In genomic region chr1:185454955-185455701, GRCm38 (mm10) we compare ENCODE assay signal across 9 mouse cellular contexts. TPM values are rescaled to one million over a fixed set of nuclear protein-coding genes. Genes with fewer than 3 reads are reported as not detected.
DNase-seq lines count a peak whose midpoint lies in the region; ATAC-seq and TF ChIP-seq lines count a peak whose summit lies in the region.
"Had no signal": no experiment of that assay in that cellular context is flagged by ENCODE, and none has a peak within 500 bp of the region (broad histone marks: within the 10 kb centered on the region; RNA-seq: fewer than 3 reads in every experiment).

No protein-coding gene starts in this region.

- 0 out of 2 replicates have a peak overlapping the region, but pooled peaks have one; percentile 5 for H3K9ac ChIP-seq in kidney, postnatal 0 days (ENCODE audit: low read depth, low read length)
- peak overlapping the region; percentile 35 for H3K9ac ChIP-seq in embryonic facial prominence, embryonic 15.5 days
- peak overlapping the region; percentile 72 for H3K9ac ChIP-seq in hindbrain, embryonic 12.5 days
- H3K9ac ChIP-seq in limb, embryonic 11.5 days (ENCODE audit: low read length) = peak overlapping the region; percentile 55
- peak overlapping the region; percentile 71 for H3K9ac ChIP-seq in neural tube, embryonic 15.5 days (replicated peaks)

- H3K27ac ChIP-seq in kidney, postnatal 0 days = no peak overlapping the region
- H3K27ac ChIP-seq in embryonic facial prominence, embryonic 15.5 days (replicated peaks) = no peak overlapping the region
- H3K27ac ChIP-seq in hindbrain, embryonic 12.5 days = no peak overlapping the region
- H3K27ac ChIP-seq in limb, embryonic 11.5 days (replicated peaks; ENCODE audit: low read depth, low read length) = no peak overlapping the region
- peak overlapping the region; percentile 68 for H3K27ac ChIP-seq in neural tube, embryonic 15.5 days (replicated peaks)

- no peaks in the 10 kb centered on the region for H3K36me3 ChIP-seq in kidney, postnatal 0 days (ENCODE audit: insufficient read depth, low read length)
- no peaks in the 10 kb centered on the region for H3K36me3 ChIP-seq in embryonic facial prominence, embryonic 15.5 days
- no peaks in the 10 kb centered on the region for H3K36me3 ChIP-seq in hindbrain, embryonic 12.5 days
- no peaks in the 10 kb centered on the region for H3K36me3 ChIP-seq in limb, embryonic 11.5 days (ENCODE audit: control insufficient read depth, insufficient read depth, low read length)
- H3K36me3 ChIP-seq in neural tube, embryonic 15.5 days = no peaks in the 10 kb centered on the region

- peak overlapping the region; percentile 83 for H3K4me2 ChIP-seq in kidney, postnatal 0 days (ENCODE audit: low read length)
- H3K4me2 ChIP-seq in embryonic facial prominence, embryonic 15.5 days (replicated peaks) = peak overlapping the region; percentile 97
- peak overlapping the region; percentile 99 for H3K4me2 ChIP-seq in hindbrain, embryonic 12.5 days (replicated peaks)
- H3K4me2 ChIP-seq in limb, embryonic 11.5 days (ENCODE audit: low read depth, severe bottlenecking) = peak overlapping the region; percentile 94
- H3K4me2 ChIP-seq in neural tube, embryonic 15.5 days = peak overlapping the region; percentile 94

- H3K9me3 ChIP-seq in kidney, postnatal 0 days (replicated peaks; ENCODE audit: low read length) = no peaks in the 10 kb centered on the region
- no peaks in the 10 kb centered on the region for H3K9me3 ChIP-seq in embryonic facial prominence, embryonic 15.5 days (replicated peaks)
- H3K9me3 ChIP-seq in hindbrain, embryonic 12.5 days (replicated peaks) = no peaks in the 10 kb centered on the region
- no peaks in the 10 kb centered on the region for H3K9me3 ChIP-seq in limb, embryonic 11.5 days (ENCODE audit: control insufficient read depth, low read length)
- H3K9me3 ChIP-seq in neural tube, embryonic 15.5 days (replicated peaks) = no peaks in the 10 kb centered on the region

- TF ChIP-seq CTCF in kidney, postnatal 0 days (IDR thresholded peaks at IDR 0.05; ENCODE audit: low read depth) = no peak

- peaks cover 8% of the 10 kb centered on the region; the same call in 1 of the 2 replicates for H3K4me1 ChIP-seq in kidney, postnatal 0 days (replicated peaks; ENCODE audit: insufficient read depth, low read length)
- H3K4me1 ChIP-seq in embryonic facial prominence, embryonic 15.5 days = peaks cover 11% of the 10 kb centered on the region
- peaks cover 14% of the 10 kb centered on the region for H3K4me1 ChIP-seq in hindbrain, embryonic 12.5 days
- H3K4me1 ChIP-seq in limb, embryonic 11.5 days (ENCODE audit: control insufficient read depth, insufficient read depth, low read length) = no peaks in the 10 kb centered on the region
- H3K4me1 ChIP-seq in neural tube, embryonic 15.5 days = peaks cover 12% of the 10 kb centered on the region; the same call in 1 of the 2 replicates

- peak; percentile 50 for DNase-seq in kidney, postnatal 0 days (ENCODE audit: low spot score)
- no peak for DNase-seq in kidney, adult 11 months
- DNase-seq in brain, adult 2 months (ENCODE audit: low read depth, low spot score) = peak; percentile 45
- peak; percentile 81 for DNase-seq in limb, embryonic 11.5 days (ENCODE audit: low spot score)
- no peak for DNase-seq in c-Kit-positive CD71-positive TER-119-positive erythroid progenitor cells, embryonic 14.5 days (ENCODE audit: low spot score)

- peak overlapping the region; percentile 42 for H3K4me3 ChIP-seq in kidney, postnatal 0 days (replicated peaks; ENCODE audit: low read depth, low read length)
- peak overlapping the region; percentile 52 for H3K4me3 ChIP-seq in embryonic facial prominence, embryonic 15.5 days (replicated peaks)
- H3K4me3 ChIP-seq in hindbrain, embryonic 12.5 days = peak overlapping the region; percentile 59
- H3K4me3 ChIP-seq in limb, embryonic 11.5 days (ENCODE audit: low read depth, low read length) = peak overlapping the region; percentile 50
- H3K4me3 ChIP-seq in neural tube, embryonic 15.5 days (replicated peaks) = peak overlapping the region; percentile 57
- H3K4me3 ChIP-seq: myocyte had no signal

- peaks cover 29% of the 10 kb centered on the region for H3K27me3 ChIP-seq in kidney, postnatal 0 days (ENCODE audit: insufficient read depth, low read length)
- H3K27me3 ChIP-seq in embryonic facial prominence, embryonic 15.5 days = peaks cover 39% of the 10 kb centered on the region
- H3K27me3 ChIP-seq in hindbrain, embryonic 12.5 days = peaks cover 46% of the 10 kb centered on the region
- peaks cover 28% of the 10 kb centered on the region for H3K27me3 ChIP-seq in limb, embryonic 11.5 days (ENCODE audit: control insufficient read depth, insufficient read depth, low read length)
- peaks cover 23% of the 10 kb centered on the region; the same call in 1 of the 2 replicates for H3K27me3 ChIP-seq in neural tube, embryonic 15.5 days (replicated peaks)

- under 1% methylated on average over 71 of the region's 71 CpGs for WGBS in kidney, postnatal 0 days
- WGBS in embryonic facial prominence, embryonic 15.5 days = under 1% methylated on average over 71 of the region's 71 CpGs
- WGBS in hindbrain, embryonic 12.5 days = under 1% methylated on average over 63 of the region's 71 CpGs
- WGBS in limb, embryonic 11.5 days = under 1% methylated on average over 68 of the region's 71 CpGs
- WGBS in neural tube, embryonic 15.5 days = under 1% methylated on average over 71 of the region's 71 CpGs

- peak; percentile 58 for ATAC-seq in kidney, postnatal 0 days (replicated peaks; ENCODE audit: low FRiP score, low read depth)
- ATAC-seq in embryonic facial prominence, embryonic 15.5 days (ENCODE audit: insufficient number of reproducible peaks, low FRiP score, low TSS enrichment, low read depth) = peak; percentile 55
- ATAC-seq in hindbrain, embryonic 12.5 days (ENCODE audit: low FRiP score) = peak; percentile 67
- peak; percentile 79 for ATAC-seq in limb, embryonic 11.5 days (ENCODE audit: insufficient number of reproducible peaks, low FRiP score, low TSS enrichment, low read depth)
- peak; percentile 77 for ATAC-seq in neural tube, embryonic 15.5 days (ENCODE audit: low FRiP score)

RNA-seq across cellular contexts. Expression of gene Slc30a10, which starts 0.5 kb away (rescaled TPM):
- polyA plus RNA-seq in kidney, postnatal 0 days (2015; fragmentation: Nextera tagmentation; extraction: Ambion mirVana) = 0.08 and 0.11 TPM in 2 replicates
- polyA plus RNA-seq in embryonic facial prominence, embryonic 15.5 days (2015; fragmentation: Nextera tagmentation; extraction: Ambion mirVana) = 0.17 and 0.29 TPM in 2 replicates
- 1.4 and 1.8 TPM in 2 replicates for polyA plus RNA-seq in hindbrain, embryonic 12.5 days (2016; fragmentation: Nextera tagmentation; extraction: Ambion mirVana)
- polyA plus RNA-seq in limb, embryonic 11.5 days (2014; fragmentation: Nextera tagmentation; extraction: Ambion mirVana) = 0.75 and 0.91 TPM in 2 replicates
- polyA plus RNA-seq in neural tube, embryonic 15.5 days (2015; fragmentation: Nextera tagmentation; extraction: Ambion mirVana) = 5.6 and 5.8 TPM in 2 replicates
- polyA plus RNA-seq: myocyte had no signal

Comparison
In these comparisons a context has a peak if more than half of its experiments do, and no peak if none do; other contexts are left out.
1. DNase-seq: peak in kidney, postnatal 0 days (single experiment), brain, adult 2 months (single experiment) and limb, embryonic 11.5 days (single experiment); none in kidney, adult 11 months (single experiment) and c-Kit-positive CD71-positive TER-119-positive erythroid progenitor cells, embryonic 14.5 days (single experiment).
2. H3K9ac ChIP-seq: peak in every context shown above with its lines; median percentile 72 in hindbrain, embryonic 12.5 days; 71 in neural tube, embryonic 15.5 days; 55 in limb, embryonic 11.5 days; 35 in embryonic facial prominence, embryonic 15.5 days; 5 in kidney, postnatal 0 days.
3. Peak in every context shown above with its lines, with median percentiles within 50 percentile points of each other: ATAC-seq, H3K4me2 ChIP-seq and H3K4me3 ChIP-seq.